Mouse (Mus musculus) neural tube, embryonic 11.5 days (tissue): ENCODE measurements around the gene Zfp106. TPM values are rescaled to one million over a fixed set of nuclear protein-coding genes. Genes with fewer than 3 reads are reported as not detected.

Source experiments
- ATAC-seq: fragments of 200-750 bp; cut with Nextera tagmentation; 2 replicates; pipeline ENCODE4 v1.8.0; 2017; ENCODE audit warnings: moderate number of reproducible peaks, mild to moderate bottlenecking, moderate TSS enrichment, moderate library complexity; ENCODE audit not compliant: insufficient read depth, low FRiP score, low TSS enrichment
- DNase-seq: peaks from one replicate; pipeline ENCODE4 v3.0.0-alpha.2; 2015; ENCODE audit warnings: low spot score
- H3K27ac ChIP-seq: fragments of 300-500 bp; sonication (generic); 2 replicates; pipeline ENCODE4 v1.5.1; 2014; ENCODE audit warnings: low read depth, mild to moderate bottlenecking, low read length
- H3K27me3 ChIP-seq: fragments of 300-500 bp; sonication (generic); 2 replicates; pipeline ENCODE4 v1.6.1; 2014; ENCODE audit warnings: mild to moderate bottlenecking, low read length, mixed read lengths; ENCODE audit not compliant: control insufficient read depth, insufficient read depth
- H3K36me3 ChIP-seq: fragments of 300-500 bp; sonication (generic); 2 replicates; pipeline ENCODE4 v1.6.1; 2014; ENCODE audit warnings: mild to moderate bottlenecking, low read length, moderate library complexity, mixed read lengths; ENCODE audit not compliant: control insufficient read depth, insufficient read depth
- H3K4me1 ChIP-seq: fragments of 300-500 bp; sonication (generic); 2 replicates; pipeline ENCODE4 v1.6.1; 2014; ENCODE audit warnings: low read length, mixed read lengths; ENCODE audit not compliant: control insufficient read depth, insufficient read depth
- H3K4me2 ChIP-seq: fragments of 300-500 bp; sonication (generic); 2 replicates; pipeline ENCODE4 v1.6.1; 2014; ENCODE audit warnings: low read depth, mild to moderate bottlenecking, moderate library complexity
- H3K4me3 ChIP-seq: fragments of 300-500 bp; sonication (generic); 2 replicates; pipeline ENCODE4 v1.5.1; 2014; ENCODE audit warnings: low read depth, low read length
- H3K9ac ChIP-seq: fragments of 300-500 bp; sonication (generic); 2 replicates; pipeline ENCODE4 v1.6.1; 2014; ENCODE audit warnings: mild to moderate bottlenecking, low read length
- H3K9me3 ChIP-seq: fragments of 300-500 bp; sonication (generic); 2 replicates; pipeline ENCODE4 v1.6.1; 2016; ENCODE audit warnings: low read length; ENCODE audit not compliant: control insufficient read depth
- WGBS: fragments of 180-500 bp; shearing (Covaris S2); extraction: QIAGEN DNeasy Blood & Tissue Kit; methylation state at CpG from one replicate; pipeline ENCODE4 v1.1.7; 2014; 5-methylcytosine and 5-hydroxymethylcytosine counted together
- polyA plus RNA-seq: library from polyadenylated mRNA; unstranded; fragments of >200 nt; fragmentation: Nextera tagmentation; extraction: Ambion mirVana; gene quantifications from 2 replicates; pipeline ENCODE4 v1.2.1, GENCODE M21; 2014

Zfp106 gene
- 63.6 and 68.5 TPM in 2 replicates for polyA plus RNA-seq

DNA sequence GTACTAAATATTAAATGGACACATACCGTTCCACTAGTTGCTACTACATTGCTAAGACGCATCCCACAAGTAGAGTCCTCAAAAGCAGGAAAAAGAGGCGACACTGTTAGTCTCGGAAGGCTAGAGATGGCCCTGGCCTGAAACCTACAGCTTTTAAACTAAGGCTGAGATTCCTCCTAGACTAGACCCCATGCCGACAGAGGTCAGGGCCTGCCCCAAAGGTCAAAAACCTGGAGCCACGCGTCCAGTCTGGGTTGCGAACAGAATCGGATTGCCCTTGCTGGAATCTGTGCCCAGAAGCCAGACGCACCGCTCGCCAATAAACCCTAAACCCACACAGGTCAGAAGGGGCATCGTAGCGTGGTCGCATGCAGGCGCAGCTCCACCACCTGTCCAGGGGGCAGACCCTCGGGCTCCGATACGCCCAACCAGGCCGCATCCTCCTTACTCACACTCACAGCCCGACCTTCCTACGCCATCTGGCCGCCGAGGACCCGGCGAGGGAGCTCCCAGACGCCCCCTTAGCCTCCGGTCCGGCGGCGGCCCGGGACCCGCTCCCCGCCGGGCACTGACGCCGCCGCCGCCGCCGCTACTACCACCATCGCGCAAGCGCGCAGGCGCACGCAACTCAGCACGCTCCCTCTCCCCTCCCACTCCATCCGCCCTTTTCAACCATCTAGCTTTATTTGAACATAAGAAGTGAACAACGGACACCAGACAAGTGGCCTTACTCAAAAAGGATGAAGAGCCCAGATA, at the start of gene Zfp106:
Gene Zfp106, minus strand, starts transcription at position 609 of the 756 bp plus-strand sequence.
- Histone ChIP-seq H3K9me3 (no peaks in the 10 kb centered on the region), H3K27me3 (no peaks in the 10 kb centered on the region), H3K36me3 (no peaks in the 10 kb centered on the region), H3K4me3 (peak within 1 kb of the TSS; percentile 89), H3K9ac (peak within 1 kb of the TSS; percentile 89), H3K4me2 (peak within 1 kb of the TSS; percentile 55), H3K4me1 (no peaks in the 10 kb centered on the region), H3K27ac (peak within 1 kb of the TSS; percentile 70)
- ATAC-seq (peak; percentile 70), DNase-seq (peak; percentile 87)
- WGBS: under 1% methylated on average over 50 of the region's 50 CpGs

DNA sequence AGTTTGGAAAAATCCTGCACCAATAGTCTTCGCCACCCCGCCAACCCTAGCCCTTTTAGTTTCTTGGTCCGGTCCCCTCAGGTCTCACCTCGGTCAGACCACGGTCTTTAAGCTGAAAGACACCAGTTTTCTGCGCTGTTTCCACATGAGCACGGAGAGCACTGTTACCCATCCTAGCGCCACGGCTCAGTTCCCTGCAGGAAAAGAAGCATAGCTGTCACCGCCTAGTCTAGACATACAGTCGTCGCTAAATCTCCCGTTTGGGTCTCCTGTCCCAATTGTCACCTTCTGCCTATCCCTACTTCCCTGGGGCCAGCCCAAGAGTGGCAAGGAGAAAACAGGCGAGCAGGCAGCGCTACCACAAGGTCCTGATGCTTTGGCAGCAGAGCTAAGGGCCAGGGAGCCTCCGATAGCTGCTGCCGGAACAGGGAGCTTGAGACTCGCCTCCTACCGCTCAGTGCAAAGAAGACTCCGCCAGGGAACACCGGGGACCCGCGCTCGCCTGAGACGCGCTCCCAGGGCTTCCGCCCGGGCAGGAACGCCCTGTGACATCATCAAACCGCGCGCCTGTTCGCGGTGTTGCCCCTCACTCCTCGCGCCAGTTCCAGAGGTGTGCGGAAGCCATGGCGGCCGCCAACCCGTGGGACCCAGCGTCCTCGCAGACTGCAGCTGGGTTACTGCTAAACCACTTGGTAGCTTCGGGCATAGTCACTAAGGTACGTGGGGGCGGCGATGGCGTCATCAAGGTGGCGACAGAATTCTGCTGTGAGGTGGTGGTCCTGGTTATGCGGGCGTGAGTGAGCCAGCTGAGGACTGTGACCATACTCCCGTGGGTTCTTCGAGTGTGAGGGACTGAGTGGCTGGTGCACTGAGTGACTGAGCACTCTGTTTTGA, 45.4 kb upstream of the Zfp106 start, which contains the start of the genes Haus2 and Lrrc57:
Gene Haus2, plus strand, starts transcription at position 554 of the 894 bp plus-strand sequence.
Gene Lrrc57, minus strand, starts transcription at position 691 of the 894 bp plus-strand sequence.
- peak within 1 kb of the TSS; percentile 78 for H3K27ac ChIP-seq
- H3K4me3 ChIP-seq: peak within 1 kb of the TSS; percentile 85
- no peaks in the 10 kb centered on the region for H3K27me3 ChIP-seq
- under 1% methylated on average over 52 of the region's 52 CpGs for WGBS
- H3K36me3 ChIP-seq: no peaks in the 10 kb centered on the region
- peaks cover 10% of the 10 kb centered on the region for H3K4me1 ChIP-seq
- peak within 1 kb of the TSS; percentile 66 for H3K4me2 ChIP-seq
- H3K9ac ChIP-seq: peak within 1 kb of the TSS; percentile 85
- DNase-seq (peak; percentile 92), ATAC-seq (peak; percentile 94)
- H3K9me3 ChIP-seq: no peaks in the 10 kb centered on the region

DNA sequence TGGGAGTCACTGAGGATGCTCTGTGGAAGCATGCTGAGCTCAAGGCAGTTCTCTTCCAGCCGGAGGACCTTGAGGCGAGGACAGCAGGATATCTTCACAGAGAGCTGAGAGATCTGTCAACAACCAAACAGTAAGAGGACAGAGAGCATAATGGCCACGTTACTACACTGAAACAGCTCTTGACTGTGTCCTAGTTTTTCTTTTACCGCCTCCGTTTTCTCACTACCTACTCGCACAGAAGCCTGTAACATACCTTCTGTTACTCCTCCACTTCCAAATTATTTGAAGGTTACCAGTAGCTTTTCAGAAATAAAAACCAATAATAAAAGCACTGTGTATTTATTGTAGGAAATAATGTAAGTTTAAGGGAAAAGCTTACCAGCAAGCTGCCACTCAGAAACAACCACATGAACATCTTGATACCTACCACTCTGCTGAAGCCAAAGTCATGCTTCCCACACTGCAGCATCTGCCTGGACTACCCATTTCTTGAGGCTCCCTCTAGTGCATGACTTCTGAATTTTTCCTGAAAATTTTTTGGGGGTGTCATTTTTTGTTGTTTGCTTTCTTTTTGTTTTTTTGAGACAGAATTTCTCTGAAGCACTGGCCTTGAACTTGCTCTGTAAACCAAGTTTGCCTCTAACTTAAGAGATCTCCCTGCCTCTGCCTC, 42.5 kb upstream of the Zfp106 start:
- H3K9ac ChIP-seq: no peak overlapping the region
- H3K36me3 ChIP-seq: no peaks in the 10 kb centered on the region
- DNase-seq (no peak), ATAC-seq (no peak)
- no peak overlapping the region for H3K27ac ChIP-seq
- no peaks in the 10 kb centered on the region for H3K9me3 ChIP-seq
- H3K4me1 ChIP-seq: peaks cover 10% of the 10 kb centered on the region
- 85% methylated on average over 6 of the region's 6 CpGs for WGBS
- no peak overlapping the region for H3K4me3 ChIP-seq
- no peak overlapping the region for H3K4me2 ChIP-seq
- H3K27me3 ChIP-seq: no peaks in the 10 kb centered on the region

DNA sequence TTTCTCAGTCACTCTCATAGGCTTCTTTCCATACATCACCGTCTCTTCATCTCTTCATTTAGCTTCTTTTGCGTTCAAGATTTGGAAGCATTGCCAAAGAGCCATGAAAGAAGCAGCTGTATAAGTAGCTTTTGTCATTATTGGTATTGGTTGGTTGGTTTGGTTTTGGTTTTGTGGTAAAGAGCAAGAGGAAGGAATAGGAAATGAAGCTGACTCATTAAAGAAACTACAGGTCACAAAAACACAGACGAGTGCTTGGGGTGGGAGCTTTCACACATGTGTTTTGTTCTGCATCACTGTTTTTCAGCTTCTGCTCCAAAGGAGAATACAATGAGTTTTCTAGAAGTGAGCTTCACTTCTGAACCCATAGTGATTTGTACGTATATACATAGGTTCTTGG, 35.9 kb upstream of the Zfp106 start:
- no peak for ATAC-seq

DNA sequence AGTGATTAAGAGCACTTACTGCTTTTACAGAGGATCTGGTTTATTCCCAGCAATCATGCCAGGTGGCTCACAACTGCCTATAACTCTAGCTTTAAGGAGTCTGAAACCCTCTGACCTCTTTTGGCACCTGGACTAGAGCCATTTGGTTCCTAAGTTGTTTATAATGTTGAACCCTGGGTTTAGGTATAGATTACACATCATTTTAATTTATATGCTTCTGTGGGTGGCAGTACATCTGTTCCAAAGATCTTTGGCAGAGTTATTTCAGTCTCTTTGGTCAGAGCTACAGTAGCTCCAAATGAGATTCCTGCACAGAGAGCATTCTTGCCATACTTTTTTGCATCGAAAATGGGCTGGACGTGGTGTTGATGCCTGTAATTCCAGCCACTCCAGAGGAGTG, 34.1 kb upstream of the Zfp106 start:
- H3K9ac ChIP-seq: no peak overlapping the region
- no peak overlapping the region for H3K27ac ChIP-seq
- peaks cover 11% of the 10 kb centered on the region; the same call in 1 of the 2 replicates for H3K36me3 ChIP-seq
- no peaks in the 10 kb centered on the region for H3K9me3 ChIP-seq
- no peak overlapping the region for H3K4me3 ChIP-seq
- ATAC-seq: no peak
- no peak for DNase-seq
- 92% methylated on average over 2 of the region's 2 CpGs for whole genome bisulfite sequencing
- H3K4me1 ChIP-seq: no peaks in the 10 kb centered on the region
- no peaks in the 10 kb centered on the region for H3K27me3 ChIP-seq
- no peak overlapping the region for H3K4me2 ChIP-seq

More for the DNA sequence above, 35.9 kb upstream of the Zfp106 start:
- H3K36me3 ChIP-seq: peaks cover 11% of the 10 kb centered on the region; the same call in 1 of the 2 replicates
- no peak overlapping the region for H3K4me3 ChIP-seq
- H3K4me2 ChIP-seq: no peak overlapping the region
- H3K9me3 ChIP-seq: no peaks in the 10 kb centered on the region
- no peaks in the 10 kb centered on the region for H3K4me1 ChIP-seq
- WGBS: 94% methylated on average over 4 of the region's 4 CpGs
- H3K9ac ChIP-seq: no peak overlapping the region
- H3K27ac ChIP-seq: no peak overlapping the region
- no peaks in the 10 kb centered on the region for H3K27me3 ChIP-seq
- no peak for DNase-seq

DNA sequence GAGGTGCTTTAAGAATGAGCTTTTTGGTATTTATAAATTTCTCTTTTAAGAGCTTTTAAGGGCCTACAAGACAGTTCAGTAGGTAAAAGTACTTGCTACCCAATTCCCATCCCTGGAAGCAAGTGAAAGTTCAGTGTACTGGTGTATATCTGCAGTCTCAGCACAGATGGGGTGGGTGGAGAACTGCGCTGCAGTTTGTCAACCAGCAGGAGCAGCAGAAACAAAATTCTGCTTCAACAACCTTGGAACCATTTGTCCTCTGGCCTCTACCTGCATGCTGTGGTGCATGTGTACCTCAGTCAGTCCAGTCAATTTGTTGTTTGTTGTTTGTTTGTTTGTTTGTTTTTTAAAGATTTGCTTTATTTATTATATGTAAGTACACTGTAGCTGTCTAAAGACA, 28.6 kb upstream of the Zfp106 start:
- no peaks in the 10 kb centered on the region for H3K9me3 ChIP-seq
- no peak for DNase-seq
- WGBS: 95% methylated on average over 1 of the region's 1 CpGs
- ATAC-seq: no peak
- H3K4me2 ChIP-seq: no peak overlapping the region
- no peak overlapping the region for H3K4me3 ChIP-seq
- H3K36me3 ChIP-seq: peaks cover 6% of the 10 kb centered on the region
- H3K27me3 ChIP-seq: no peaks in the 10 kb centered on the region
- no peak overlapping the region for H3K27ac ChIP-seq
- H3K9ac ChIP-seq: no peak overlapping the region
- H3K4me1 ChIP-seq: no peaks in the 10 kb centered on the region

DNA sequence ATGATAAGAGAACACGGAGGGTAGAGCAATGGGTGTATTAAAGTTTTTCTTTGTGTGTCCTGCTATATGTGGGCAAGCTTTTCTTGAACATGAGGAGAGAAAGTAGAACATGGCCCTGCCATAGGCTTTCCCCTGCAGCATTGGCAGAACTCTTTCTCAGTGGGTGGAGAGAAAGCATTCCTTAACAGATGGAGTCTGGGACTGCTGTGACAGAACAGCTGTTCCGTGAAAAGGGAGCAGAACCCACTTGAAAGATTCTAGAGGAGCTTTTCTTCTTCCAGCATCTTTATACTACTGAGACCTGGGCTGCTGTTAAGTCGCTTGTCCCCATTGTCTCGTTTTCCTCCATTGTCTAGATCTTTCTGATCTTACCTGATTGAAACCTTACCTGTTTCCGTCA, 26.1 kb upstream of the Zfp106 start:
- Histone ChIP-seq H3K4me3 (no peak overlapping the region), H3K4me2 (no peak overlapping the region), H3K9ac (no peak overlapping the region), H3K27ac (no peak overlapping the region), H3K9me3 (no peaks in the 10 kb centered on the region), H3K27me3 (no peaks in the 10 kb centered on the region), H3K4me1 (no peaks in the 10 kb centered on the region), H3K36me3 (peaks cover 4% of the 10 kb centered on the region)
- ATAC-seq: no peak
- WGBS: 88% methylated on average over 5 of the region's 5 CpGs
- DNase-seq: no peak

DNA sequence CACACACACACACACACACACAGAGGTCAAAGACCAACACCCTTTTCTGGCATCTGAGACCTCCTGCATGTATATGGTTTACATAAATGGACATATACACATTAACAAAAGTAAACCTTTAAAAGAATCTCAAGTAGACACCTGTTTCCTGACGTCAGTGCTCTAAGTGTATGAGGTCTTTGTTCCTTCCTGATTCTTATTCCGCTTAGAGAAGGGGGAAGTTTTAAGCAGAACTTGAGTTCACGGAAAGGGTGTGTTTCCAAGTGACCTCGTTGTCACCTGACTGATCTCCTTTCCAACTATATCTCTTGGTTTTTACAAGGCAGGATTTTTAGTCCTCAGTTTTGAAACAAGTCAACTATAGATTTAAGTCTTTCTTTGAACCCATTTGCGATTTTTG, 14.6 kb upstream of the Zfp106 start:
- no peak for DNase-seq
- Histone ChIP-seq H3K9me3 (no peaks in the 10 kb centered on the region), H3K27ac (no peak overlapping the region), H3K4me3 (no peak overlapping the region), H3K9ac (no peak overlapping the region), H3K4me2 (no peak overlapping the region), H3K27me3 (no peaks in the 10 kb centered on the region), H3K4me1 (no peaks in the 10 kb centered on the region), H3K36me3 (no peaks in the 10 kb centered on the region)
- 88% methylated on average over 5 of the region's 5 CpGs for WGBS
- no peak for ATAC-seq
